Mouse (Mus musculus): ENCODE results near the gene Eef1e1. TPM values are rescaled to one million over a fixed set of nuclear protein-coding genes. Genes with fewer than 3 reads are reported as not detected.
"Not testable (repeated sequence)": the region's sequence is repeated elsewhere in the genome, so short reads cannot be mapped to it uniquely, and the experiment has no call there.

Gene Eef1e1
- polyA plus RNA-seq (2012; rRNA removed) = 17.7 and 21.3 TPM in 2 replicates

DNA sequence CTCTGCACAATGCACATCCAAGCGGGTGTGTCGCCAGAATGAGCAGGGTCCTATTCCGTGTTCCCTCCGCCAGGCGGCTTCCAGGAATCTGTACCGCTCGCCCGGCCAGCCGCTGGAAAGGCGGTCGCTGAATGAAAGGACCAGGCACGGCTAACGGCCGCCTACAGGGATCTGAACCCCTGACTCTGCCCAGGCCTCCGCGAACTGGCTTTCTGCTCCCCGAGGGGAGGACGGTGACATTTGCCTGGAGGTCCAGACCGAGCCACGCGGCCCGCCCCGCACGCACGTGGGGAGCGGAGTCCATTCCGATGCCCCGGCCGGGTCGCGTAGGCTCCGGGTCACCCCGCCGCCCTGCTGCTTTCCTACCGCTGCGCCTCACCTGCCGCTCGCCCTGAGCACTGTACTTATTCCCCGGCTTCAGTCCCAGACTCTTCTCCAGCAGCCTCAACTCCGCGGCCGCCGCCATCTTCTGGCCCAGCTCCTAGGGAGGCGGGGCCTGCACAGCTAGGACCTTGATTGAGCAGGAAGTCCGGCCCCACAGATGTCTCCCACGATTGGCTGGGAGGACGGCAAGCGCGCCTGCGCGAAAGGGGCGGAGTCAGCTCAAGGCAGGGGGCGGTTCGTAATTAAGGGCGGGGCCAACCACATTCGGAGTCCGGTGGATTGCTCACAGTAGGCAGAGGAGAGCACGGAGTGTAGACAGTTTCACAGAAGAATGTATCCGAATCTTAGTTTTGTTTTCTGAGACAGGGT, at the start of gene Eef1e1:
Eef1e1 (minus strand) TSS at position 531 of the 753 bp plus-strand sequence.
- peak; percentile 91 to 95 for DNase-seq (ENCODE audit: extremely low spot score in 1 of 2, low spot score in 1 of 2)

DNA sequence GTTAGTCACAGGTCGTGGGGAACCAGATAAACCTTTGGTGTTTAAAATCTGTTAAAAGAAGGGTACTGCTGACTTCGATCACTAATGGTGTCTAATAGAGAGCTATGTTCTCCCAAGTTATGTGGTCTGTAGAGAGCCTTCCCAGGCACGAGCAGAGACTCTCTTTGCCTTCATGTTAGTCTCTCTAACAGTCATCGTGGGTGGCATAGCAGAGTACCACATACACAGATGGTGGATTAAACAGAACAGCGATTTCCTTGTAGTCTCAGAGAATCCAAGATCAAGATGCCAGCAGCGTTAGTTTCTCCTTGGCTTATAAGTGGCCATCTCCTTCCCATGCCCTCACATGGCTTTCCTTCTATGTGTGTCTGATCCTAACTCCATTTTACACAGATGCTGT, 32.0 kb upstream of the Eef1e1 start:
- DNase-seq (ENCODE audit: extremely low spot score in 1 of 2, low spot score in 1 of 2) = no peak

DNA sequence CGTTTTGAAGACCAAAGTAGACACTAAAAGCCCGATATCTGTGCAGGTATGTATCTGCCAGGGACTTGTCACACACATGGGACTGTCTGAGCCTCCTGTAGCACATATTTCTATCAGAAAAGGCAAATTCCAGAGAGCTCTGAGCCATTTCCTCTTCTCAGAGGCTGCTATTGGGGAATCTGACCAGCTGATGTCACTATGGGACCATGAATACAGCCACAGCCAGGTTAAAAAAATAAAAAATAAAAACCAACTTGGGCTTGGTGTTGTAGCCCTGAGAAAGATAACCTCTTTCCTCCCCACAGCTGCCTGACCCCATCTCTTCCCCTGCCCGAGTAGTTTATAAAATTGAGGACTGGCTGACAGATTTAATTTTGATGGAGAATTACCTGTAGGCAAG, 31.2 kb upstream of the Eef1e1 start:
- DNase-seq (ENCODE audit: extremely low spot score in 1 of 2, low spot score in 1 of 2) = peak; percentile 13 to 74

DNA sequence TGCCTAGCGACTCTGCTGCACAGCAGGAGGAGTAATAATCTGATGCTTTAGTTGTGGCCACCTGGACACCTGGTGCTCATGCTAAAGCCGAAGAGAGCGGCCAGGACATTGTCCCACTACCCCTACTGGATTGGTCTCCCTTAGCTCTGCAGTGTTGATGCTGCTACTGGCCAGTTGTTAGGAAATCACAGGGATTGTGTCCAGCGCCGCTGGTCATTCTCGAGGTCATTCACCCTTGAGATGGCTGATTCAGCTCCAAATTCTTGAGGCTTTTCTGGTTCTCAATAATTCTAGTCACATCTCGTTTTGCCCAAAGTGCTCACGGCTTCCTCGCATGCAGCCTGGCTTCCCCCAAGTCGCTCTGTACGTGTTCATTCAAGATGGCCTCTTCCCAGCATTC, 29.9 kb upstream of the Eef1e1 start:
- no peak for DNase-seq (ENCODE audit: extremely low spot score in 1 of 2, low spot score in 1 of 2)

DNA sequence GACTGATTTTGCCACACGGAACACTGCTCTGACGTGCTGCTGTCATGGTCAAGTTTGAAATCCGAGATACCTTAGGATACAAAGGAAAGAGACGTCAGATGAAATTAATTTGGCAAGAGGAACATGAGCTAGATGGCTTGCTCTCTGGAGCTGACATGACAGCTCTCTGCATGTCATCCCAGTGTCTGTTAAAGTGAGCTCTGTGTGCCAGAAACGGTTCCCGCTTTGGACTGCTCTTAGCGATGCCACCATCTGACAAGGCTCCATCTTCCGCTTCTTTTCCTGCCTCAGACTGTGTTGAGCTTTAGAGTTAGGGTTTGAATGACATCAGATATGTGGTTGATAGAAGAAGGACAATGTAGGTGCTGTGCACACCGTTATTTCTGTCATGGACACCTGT, 13.5 kb upstream of the Eef1e1 start:
- DNase-seq (ENCODE audit: extremely low spot score in 1 of 2, low spot score in 1 of 2) = no peak

DNA sequence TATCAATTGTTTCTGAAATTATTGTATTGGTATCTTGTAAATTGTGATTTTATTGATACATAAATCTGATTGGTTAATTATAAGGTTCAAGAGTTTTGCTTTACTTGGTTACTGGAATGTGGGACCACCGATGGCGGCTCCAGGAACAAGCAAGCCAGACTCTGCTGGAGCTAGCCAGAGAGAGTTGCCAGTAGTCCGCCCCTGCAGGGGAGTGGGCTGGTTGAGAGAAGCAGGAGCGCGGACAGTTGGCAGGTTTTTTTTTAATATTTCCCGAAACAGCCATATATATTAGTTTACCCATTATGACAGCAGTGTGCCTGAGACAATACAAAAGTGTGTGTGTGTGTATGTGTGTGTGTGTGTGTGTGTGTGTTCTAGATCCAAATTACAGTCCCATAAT, 12.6 kb upstream of the Eef1e1 start:
- DNase-seq (ENCODE audit: extremely low spot score in 1 of 2, low spot score in 1 of 2) = not testable (repeated sequence)

DNA sequence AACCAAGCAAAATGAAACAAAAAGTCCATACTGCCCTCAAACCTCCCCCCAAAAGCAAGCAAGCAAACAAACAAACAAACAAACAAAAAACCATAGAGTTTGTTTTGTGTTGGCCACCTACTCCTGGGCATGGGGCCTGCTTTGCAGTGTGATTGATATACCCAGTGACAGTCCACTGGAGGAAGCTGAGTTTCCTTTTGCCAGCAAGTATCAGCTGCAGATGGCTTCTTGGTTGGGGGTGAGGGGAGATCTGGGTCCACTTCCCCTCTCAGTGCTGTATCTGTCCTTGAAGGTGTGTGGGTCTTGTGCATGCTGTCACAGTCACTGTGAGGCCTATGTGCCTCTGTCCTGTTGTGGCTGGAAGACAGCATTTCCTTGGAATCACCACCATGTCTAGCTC, 11.2 kb upstream of the Eef1e1 start:
- DNase-seq (ENCODE audit: extremely low spot score in 1 of 2, low spot score in 1 of 2) = no peak

DNA sequence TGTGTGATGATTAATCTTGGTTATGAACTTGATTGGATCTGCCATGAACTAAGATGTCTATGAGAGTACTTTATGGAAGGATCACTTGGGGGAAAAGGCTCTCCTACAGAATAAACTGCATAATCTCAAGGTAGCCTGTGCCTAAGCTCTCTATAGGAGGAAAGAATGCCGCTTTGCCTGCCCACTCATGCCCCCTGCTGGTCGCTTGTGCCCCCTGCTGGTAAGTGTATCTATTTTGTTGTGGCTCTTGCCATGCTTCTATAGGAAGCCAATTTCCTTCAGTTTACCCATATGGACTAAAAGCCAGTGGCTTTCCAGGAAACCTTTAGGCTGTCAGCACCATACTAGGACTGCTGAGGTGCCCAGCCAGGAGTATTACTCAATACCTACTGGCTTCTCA, 9.7 kb upstream of the Eef1e1 start:
- DNase-seq (ENCODE audit: extremely low spot score in 1 of 2, low spot score in 1 of 2) = peak in 1 of 2 experiments; percentile 36

DNA sequence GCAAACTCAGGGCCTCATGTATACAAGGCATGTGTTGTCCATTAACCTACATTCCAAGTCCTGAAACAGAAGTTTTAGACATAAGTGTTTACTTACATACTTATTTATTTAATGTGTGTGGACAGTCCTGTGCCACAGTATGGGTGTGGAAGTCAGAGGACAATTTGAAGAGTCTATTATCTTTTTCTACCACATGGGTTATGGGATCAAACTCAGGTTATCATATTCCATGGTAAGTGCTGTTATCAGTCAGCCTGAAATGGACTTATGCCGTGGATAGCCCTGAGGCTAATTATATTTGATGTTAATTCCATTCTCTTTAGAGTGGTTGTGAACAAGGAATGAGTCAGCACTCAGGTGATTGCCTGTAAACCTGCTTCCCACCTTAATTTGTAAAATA, 5.9 kb upstream of the Eef1e1 start:
- DNase-seq (ENCODE audit: extremely low spot score in 1 of 2, low spot score in 1 of 2) = no peak

DNA sequence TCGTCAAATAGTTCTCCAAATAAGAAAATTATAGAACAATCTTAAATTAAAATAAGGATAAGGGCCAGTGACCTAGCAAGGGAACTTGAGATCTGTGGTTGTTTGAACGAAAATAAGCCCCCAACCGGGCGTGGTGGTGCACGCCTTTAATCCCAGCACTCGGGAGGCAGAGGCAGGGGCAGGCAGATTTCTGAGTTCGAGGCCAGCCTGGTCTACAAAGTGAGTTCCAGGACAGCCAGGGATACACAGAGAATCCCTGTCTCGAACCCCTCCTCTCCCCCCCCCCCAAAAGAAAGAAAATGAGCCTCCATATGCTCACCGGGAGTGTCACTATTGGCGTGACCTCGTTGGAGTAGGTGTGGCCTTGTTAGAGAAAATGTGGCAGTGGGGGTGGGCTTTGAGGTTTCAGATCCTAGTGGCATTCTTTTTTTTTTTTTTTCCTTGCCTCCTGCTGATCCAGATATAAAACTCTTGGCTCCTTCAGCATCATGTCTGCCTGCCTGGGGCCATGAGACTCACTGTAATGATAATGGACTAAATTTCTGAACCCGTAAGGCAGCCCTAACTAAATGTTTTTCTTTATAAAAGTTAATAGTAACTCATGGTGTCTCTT, 772 bp upstream of the Eef1e1 start:
- no peak for DNase-seq (ENCODE audit: extremely low spot score in 1 of 2, low spot score in 1 of 2)

DNA sequence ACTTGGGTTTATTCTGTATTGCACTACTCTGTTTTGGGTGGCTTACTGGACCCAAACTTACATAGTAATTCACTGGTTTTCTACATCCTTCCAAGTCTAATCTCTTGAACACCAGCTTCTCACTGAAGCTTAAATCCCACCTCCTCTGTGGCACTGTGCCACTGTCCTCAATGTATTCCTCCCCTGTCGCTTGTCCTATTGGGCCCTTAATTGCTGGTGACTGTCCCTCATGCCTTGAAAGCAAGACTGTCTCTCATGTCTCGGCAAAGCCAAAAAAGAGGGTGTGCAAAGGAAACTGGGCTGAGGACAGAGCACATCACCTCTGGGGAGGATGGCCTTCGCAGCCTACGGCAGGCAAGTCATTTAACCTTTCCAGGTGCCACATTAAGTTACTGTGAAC, 993 bp downstream of the Eef1e1 start:
- no peak for DNase-seq (ENCODE audit: extremely low spot score in 1 of 2, low spot score in 1 of 2)

DNA sequence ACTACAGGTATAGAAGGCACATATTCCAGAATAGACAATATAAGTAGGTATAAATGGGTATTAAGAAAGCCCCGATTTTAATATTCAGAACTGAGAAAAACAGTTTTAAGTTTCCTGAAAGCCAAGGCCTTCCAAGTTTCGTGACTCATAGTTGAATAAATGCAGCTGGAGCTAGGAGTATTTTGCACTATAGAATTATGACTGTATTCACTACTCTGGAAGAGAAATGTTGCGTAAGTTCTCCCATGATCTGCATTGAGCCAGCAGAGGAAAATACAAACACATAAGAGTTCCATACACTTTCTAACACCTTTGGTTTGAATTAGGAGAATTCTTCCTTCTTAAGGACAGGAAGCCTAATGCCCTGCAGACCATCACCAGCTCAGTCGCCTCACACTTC, 8.6 kb downstream of the Eef1e1 start:
- no peak for DNase-seq (ENCODE audit: extremely low spot score in 1 of 2, low spot score in 1 of 2)

DNA sequence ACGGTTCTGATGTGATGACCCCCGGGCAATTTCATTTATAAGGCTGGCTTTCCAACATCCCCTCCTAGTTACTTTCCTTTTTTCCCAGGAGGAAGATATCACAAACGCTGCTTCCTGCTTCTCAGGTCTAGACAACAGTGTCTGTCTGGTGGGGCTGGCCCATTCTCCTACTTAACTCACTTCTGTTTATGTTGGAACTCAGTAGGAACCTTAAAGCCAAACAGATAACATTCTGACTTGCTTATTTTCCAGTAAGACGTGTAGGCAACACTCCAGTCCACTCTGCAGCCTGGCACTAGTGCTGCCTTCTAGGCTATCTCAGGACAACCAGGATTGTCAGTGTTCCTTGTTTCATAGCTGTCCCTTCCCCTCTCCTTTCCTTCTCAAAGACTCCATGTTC, 9.8 kb downstream of the Eef1e1 start:
- DNase-seq (ENCODE audit: extremely low spot score in 1 of 2, low spot score in 1 of 2) = no peak

DNA sequence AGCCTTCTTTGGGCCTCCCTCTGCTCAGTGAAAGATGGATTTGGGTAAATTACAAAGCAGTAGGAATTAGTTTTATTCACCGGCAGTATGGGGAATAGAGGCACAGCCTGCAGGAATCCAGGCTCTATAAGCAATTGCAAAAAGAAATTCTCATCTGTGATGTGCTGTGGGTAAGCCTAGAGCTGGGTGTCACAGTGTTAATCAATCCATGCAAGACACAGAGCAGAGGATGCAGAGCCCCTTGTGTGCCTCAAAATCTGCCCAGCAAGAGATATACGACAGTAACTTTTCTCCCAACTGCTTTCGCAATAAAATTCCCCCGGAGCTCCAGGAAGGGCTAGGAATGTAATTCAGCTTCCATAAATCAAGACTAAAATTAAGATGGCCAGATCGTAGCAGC, 17.4 kb downstream of the Eef1e1 start:
- DNase-seq (ENCODE audit: extremely low spot score in 1 of 2, low spot score in 1 of 2) = no peak

DNA sequence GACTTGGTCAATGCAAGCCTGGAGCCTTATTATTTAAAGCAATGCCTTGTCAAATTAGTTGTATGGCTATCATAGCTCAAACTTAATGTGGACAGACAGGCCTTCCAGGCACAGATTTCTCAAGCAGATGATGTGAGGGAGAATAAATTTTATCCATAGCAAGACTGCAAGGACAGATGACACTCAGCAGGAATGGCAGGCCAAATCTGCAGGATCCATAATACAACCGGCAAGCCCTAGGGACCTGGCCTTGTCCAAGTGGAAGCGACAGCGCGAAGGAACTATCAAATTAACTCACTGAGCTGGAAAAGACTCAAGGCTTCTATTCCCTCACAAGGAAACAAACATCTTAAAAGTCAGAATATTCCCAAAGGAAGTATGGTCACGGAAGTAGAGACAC, 17.9 kb downstream of the Eef1e1 start:
- DNase-seq (ENCODE audit: extremely low spot score in 1 of 2, low spot score in 1 of 2) = no peak

DNA sequence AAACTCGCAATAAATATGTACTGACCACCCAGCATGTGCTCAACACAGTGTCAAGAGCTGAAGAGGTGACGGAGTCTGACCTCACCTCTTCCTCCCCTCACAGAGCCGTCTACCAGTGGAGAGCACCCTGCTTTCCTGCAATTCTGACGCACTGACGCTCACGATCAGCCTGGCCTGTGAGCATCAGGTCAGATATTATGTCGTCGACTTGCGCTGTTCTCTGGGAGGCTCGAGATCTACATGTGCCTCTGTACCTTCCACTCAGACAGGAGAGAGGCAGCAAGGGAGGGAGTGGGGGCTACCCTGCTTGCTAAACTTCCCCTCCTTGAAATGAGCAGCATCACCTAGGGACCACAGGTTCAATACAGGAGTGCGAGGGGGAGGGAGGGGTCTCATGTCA, 20.2 kb downstream of the Eef1e1 start:
- DNase-seq (ENCODE audit: extremely low spot score in 1 of 2, low spot score in 1 of 2) = no peak

DNA sequence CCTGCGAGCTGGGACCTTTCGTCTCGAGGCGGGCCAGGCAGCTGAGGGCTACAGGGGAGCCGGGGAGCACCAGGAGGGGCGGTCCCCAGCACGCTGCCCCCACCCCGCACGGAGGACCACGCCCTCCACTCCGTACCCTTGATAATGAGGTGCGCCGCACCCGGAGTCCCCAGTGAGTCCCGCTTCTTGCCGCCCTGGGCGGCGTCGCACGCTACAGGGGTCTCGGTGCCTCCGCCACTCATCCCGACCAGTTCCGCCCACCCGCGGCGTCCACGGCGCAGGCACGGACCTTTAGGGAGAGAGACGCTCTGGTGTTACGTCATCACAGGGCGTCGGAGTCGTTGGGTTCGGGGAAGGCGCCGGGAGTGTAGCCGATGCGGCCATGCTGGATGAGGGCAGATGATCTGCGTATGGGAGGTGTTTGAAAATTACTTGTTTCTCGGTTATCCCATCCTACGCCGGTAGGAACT, 24.0 kb downstream of the Eef1e1 start, which contains the start of gene Bloc1s5:
Bloc1s5 (minus strand) TSS at position 310 of the 470 bp plus-strand sequence.
- peak; percentile 88 to 97 for DNase-seq (ENCODE audit: extremely low spot score in 1 of 2, low spot score in 1 of 2)

DNA sequence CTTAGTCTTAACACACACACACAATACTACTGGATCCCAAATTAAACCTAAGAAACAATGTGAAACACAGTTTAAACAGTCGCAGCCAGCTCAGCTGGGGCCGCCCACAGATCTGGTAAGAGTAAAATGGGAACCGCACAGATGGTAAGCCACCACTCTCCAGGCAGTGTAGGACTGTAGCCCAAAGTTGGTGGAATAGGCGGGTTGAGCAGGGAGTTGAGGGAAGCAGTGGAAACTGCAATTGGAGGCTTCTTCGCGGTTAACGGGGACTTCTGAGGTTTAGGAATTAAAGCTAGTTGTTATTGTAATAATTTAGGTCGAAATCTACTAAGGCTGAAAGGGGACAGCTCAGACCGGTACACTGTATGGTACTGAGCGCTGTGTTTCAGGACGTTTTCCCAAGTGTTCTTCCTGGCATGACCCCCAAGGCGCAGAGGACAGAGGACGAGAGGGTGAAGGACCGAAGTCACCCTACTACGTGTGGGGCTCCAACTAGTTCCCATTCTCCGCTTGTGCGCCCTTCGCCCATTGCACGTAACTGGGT, 24.5 kb downstream of the Eef1e1 start:
- peak; percentile 80 to 90 for DNase-seq (ENCODE audit: extremely low spot score in 1 of 2, low spot score in 1 of 2)

DNA sequence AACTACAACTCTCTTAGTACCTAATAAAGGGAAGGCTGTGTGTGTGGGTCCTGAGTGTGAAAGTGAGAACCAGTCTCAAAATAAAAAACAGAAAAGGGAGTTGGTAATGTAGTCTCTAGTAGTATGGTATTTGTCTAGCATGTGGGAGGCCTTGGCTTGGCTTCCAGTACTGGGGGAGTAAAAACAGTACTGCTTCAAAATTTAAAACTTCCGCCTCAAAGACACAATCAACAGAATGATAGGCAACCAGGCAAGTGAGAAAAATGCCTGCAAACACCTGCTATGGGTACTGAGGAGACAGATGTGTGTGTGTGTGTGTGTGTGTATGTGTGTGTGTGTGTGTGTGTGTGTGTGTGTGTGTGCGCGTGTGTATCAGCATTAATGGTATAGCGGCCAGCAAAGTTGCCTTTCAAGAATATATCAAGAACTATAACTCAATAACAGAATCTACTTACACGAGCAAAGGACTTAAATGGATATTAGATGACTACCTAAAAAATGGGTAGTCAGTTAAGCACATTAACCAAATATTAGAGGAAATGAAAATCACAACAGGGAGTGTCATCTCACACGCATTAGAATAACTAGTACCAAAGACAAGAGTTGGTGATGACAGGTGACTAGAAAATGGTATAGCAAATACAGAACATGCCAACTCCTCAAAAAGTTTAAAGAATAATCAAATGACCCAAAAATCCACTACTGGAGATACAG, 25.4 kb downstream of the Eef1e1 start:
- DNase-seq (ENCODE audit: extremely low spot score in 1 of 2, low spot score in 1 of 2) = peak; percentile 17 to 48

DNA sequence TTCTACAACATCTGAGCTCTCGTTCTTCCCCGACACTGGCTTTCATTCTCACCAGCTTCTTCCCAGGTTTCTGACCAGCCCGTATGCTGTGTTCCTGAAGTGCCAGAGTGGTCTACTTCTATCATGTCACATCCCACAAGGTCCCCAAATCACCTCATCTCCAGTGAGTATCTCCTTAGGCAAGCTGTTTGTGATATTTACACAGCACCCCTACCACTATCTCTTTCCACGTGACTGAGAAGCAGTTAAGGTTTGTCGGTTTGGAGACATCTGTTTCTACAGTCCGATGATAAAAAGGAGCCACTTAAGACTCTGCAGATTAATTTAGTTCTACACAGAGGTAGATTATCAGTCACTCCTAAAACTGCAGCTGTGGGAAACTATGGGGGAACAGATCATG, 26.3 kb downstream of the Eef1e1 start:
- DNase-seq (ENCODE audit: extremely low spot score in 1 of 2, low spot score in 1 of 2) = no peak

DNA sequence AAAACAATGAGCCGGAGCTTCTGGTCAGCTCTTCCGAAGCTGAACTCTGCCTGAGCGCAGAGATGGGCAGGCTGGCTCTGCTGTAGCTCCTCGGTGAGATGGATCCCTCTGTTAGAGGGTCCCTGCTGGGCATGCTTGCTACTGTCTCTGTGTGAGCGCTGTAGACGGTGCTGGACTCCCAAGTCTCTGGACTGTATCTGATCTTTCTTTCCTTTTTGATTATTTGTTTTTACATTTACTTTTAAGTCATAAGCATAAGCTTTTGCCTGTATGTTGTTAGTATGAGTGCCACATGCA, 32.7 kb downstream of the Eef1e1 start:
- no peak for DNase-seq (ENCODE audit: extremely low spot score in 1 of 2, low spot score in 1 of 2)
